ENCODE assay signal across 8 mouse cellular contexts in genomic region chr7:58770254-58770653, GRCm38 (mm10).
DNase-seq lines count a peak whose midpoint lies in the region; ATAC-seq and TF ChIP-seq lines count a peak whose summit lies in the region.

No protein-coding gene starts in this region.

- no peak overlapping the region for H3K4me3 ChIP-seq in liver, adult 2 months (ENCODE audit: insufficient read depth, low read depth, low read length)
- H3K4me3 ChIP-seq in liver, embryonic 11.5 days (ENCODE audit: low read depth, low read length): no peak overlapping the region
- no peak overlapping the region for H3K4me3 ChIP-seq in embryonic facial prominence, embryonic 11.5 days (ENCODE audit: low read depth, low read length)
- H3K4me3 ChIP-seq in lung, embryonic 16.5 days (ENCODE audit: low read length): no peak overlapping the region

- H3K36me3 ChIP-seq in liver, adult 2 months (ENCODE audit: control insufficient read depth, insufficient read depth, low read length): no peaks in the 10 kb centered on the region
- H3K36me3 ChIP-seq in liver, embryonic 11.5 days (ENCODE audit: control insufficient read depth, insufficient read depth, low read length): no peaks in the 10 kb centered on the region
- H3K36me3 ChIP-seq in embryonic facial prominence, embryonic 11.5 days (replicated peaks; ENCODE audit: control insufficient read depth, insufficient read depth, low read depth, low read length): no peaks in the 10 kb centered on the region
- no peaks in the 10 kb centered on the region for H3K36me3 ChIP-seq in lung, embryonic 16.5 days (ENCODE audit: control insufficient read depth, insufficient read depth, low read length)

- H3K9ac ChIP-seq in liver, adult 2 months (ENCODE audit: low read depth, low read length): no peak overlapping the region
- no peak overlapping the region for H3K9ac ChIP-seq in liver, embryonic 11.5 days (ENCODE audit: low read depth, low read length)
- H3K9ac ChIP-seq in embryonic facial prominence, embryonic 11.5 days (replicated peaks; ENCODE audit: low read length): no peak overlapping the region
- no peak overlapping the region for H3K9ac ChIP-seq in lung, embryonic 16.5 days (ENCODE audit: low read length)

- no peak overlapping the region for H3K4me2 ChIP-seq in liver, embryonic 11.5 days
- H3K4me2 ChIP-seq in embryonic facial prominence, embryonic 11.5 days (ENCODE audit: low read depth, low read length): no peak overlapping the region
- no peak overlapping the region for H3K4me2 ChIP-seq in lung, embryonic 16.5 days (ENCODE audit: low read depth, low read length)

- TF ChIP-seq POLR2A in liver, adult 2 months (IDR thresholded peaks at IDR 0.05; ENCODE audit: extremely low read depth, insufficient read depth, low read length): no peak

- DNase-seq in cerebellum, postnatal 36 days: peak; percentile 6 to 24
- DNase-seq in cerebellum, adult 11-12 months: no peak
- peak; percentile 8 for DNase-seq in liver, adult 2 months (ENCODE audit: extremely low read depth, low read depth, low spot score)
- DNase-seq in liver, embryonic 11.5 days (ENCODE audit: low spot score): no peak
- DNase-seq in embryonic facial prominence, embryonic 11.5 days (ENCODE audit: low spot score): peak; percentile 52
- peak; percentile 19 for DNase-seq in skeletal muscle tissue, adult 2 months (ENCODE audit: low read depth, low spot score)
- no peak for DNase-seq in right cerebral cortex, postnatal 25 days

- H3K79me2 ChIP-seq in liver, adult 2 months (ENCODE audit: control insufficient read depth, insufficient read depth, low read length): no peaks in the 10 kb centered on the region

- H3K27ac ChIP-seq in liver, adult 2 months (replicated peaks; ENCODE audit: insufficient read depth, low read depth, low read length): no peak overlapping the region
- H3K27ac ChIP-seq in liver, embryonic 11.5 days (ENCODE audit: low read depth, low read length): no peak overlapping the region
- H3K27ac ChIP-seq in embryonic facial prominence, embryonic 11.5 days (replicated peaks; ENCODE audit: low read depth, low read length): no peak overlapping the region
- H3K27ac ChIP-seq in lung, embryonic 16.5 days (ENCODE audit: low read length): no peak overlapping the region

- no peaks in the 10 kb centered on the region for H3K27me3 ChIP-seq in liver, adult 2 months (ENCODE audit: control insufficient read depth, insufficient read depth, low read length)
- no peaks in the 10 kb centered on the region for H3K27me3 ChIP-seq in liver, embryonic 11.5 days (replicated peaks; ENCODE audit: control insufficient read depth, insufficient read depth, low read length)
- H3K27me3 ChIP-seq in embryonic facial prominence, embryonic 11.5 days (ENCODE audit: control insufficient read depth, insufficient read depth, low read length): no peaks in the 10 kb centered on the region
- H3K27me3 ChIP-seq in lung, embryonic 16.5 days (ENCODE audit: control insufficient read depth, insufficient read depth, low read depth, low read length): no peaks in the 10 kb centered on the region

- ATAC-seq in liver, embryonic 11.5 days (replicated peaks; ENCODE audit: low FRiP score): no peak
- no peak for ATAC-seq in embryonic facial prominence, embryonic 11.5 days (replicated peaks; ENCODE audit: insufficient number of reproducible peaks, low FRiP score, low TSS enrichment, low read depth)
- 0 out of 2 replicates have a peak, but pooled peaks have one; percentile 34 for ATAC-seq in lung, embryonic 16.5 days (ENCODE audit: low read depth)

- H3K9me3 ChIP-seq in liver, embryonic 11.5 days (ENCODE audit: control insufficient read depth, low read length): no peaks in the 10 kb centered on the region
- H3K9me3 ChIP-seq in embryonic facial prominence, embryonic 11.5 days (replicated peaks; ENCODE audit: control insufficient read depth, low read length): no peaks in the 10 kb centered on the region
- no peaks in the 10 kb centered on the region for H3K9me3 ChIP-seq in lung, embryonic 16.5 days (ENCODE audit: control insufficient read depth, low read length)

- H3K4me1 ChIP-seq in liver, adult 2 months (ENCODE audit: control insufficient read depth, insufficient read depth, low read length): no peaks in the 10 kb centered on the region
- H3K4me1 ChIP-seq in liver, embryonic 11.5 days (replicated peaks; ENCODE audit: control insufficient read depth, insufficient read depth, low read length): no peaks in the 10 kb centered on the region
- H3K4me1 ChIP-seq in embryonic facial prominence, embryonic 11.5 days (ENCODE audit: control insufficient read depth, insufficient read depth, low read length): no peaks in the 10 kb centered on the region
- H3K4me1 ChIP-seq in lung, embryonic 16.5 days (replicated peaks; ENCODE audit: control insufficient read depth, insufficient read depth, low read length): no peaks in the 10 kb centered on the region

- WGBS in liver, adult 2 months: 73% methylated on average over 3 of the region's 3 CpGs
- 67% methylated on average over 3 of the region's 3 CpGs for WGBS in liver, embryonic 11.5 days
- WGBS in embryonic facial prominence, embryonic 11.5 days: 59% methylated on average over 3 of the region's 3 CpGs
- 67% methylated on average over 3 of the region's 3 CpGs for WGBS in lung, embryonic 16.5 days

- peak; percentile 37; the same call in 1 of the 2 replicates for TF ChIP-seq CTCF in liver, adult 2 months (IDR thresholded peaks at IDR 0.05; ENCODE audit: low read depth, low read length)

Comparison
In these comparisons a context has a peak if more than half of its experiments do, and no peak if none do; other contexts are left out.
1. DNase-seq: peak in cerebellum, postnatal 36 days (2 of 2), liver, adult 2 months (single experiment), embryonic facial prominence, embryonic 11.5 days (single experiment) and skeletal muscle tissue, adult 2 months (single experiment); none in cerebellum, adult 11-12 months (single experiment), liver, embryonic 11.5 days (single experiment) and right cerebral cortex, postnatal 25 days (single experiment).